Mouse (Mus musculus) small intestine, adult 2 months (tissue): ENCODE results near the gene Zfr2.

Source experiments
- CTCF ChIP-seq: fragments of 200-500 bp; IDR thresholded peaks from 2 replicates; pipeline ENCODE4 v1.5.1; 2012; ENCODE audit warnings: low read depth, mild to moderate bottlenecking, control low read depth, inconsistent platforms, low read length, moderate library complexity, mixed read lengths; ENCODE audit not compliant: insufficient replicate concordance, insufficient read length; ENCODE audit errors: extremely low read depth
- POLR2A ChIP-seq: fragments of 200-500 bp; IDR thresholded peaks from 2 replicates; pipeline ENCODE4 v1.6.1; 2012; ENCODE audit warnings: low read depth, mild to moderate bottlenecking, control low read depth, inconsistent platforms, low read length, moderate library complexity

GRCm38 (mm10) chr10:81191342-81191982, 41.5 kb upstream of the Zfr2 start:
- no peak for TF ChIP-seq CTCF
- no peak for TF ChIP-seq POLR2A
